Mouse (Mus musculus) bone marrow macrophage, adult 2 months (primary cell): ENCODE measurements around the gene Shbg.

Source experiments
- CTCF ChIP-seq: IDR thresholded peaks from 2 replicates; pipeline ENCODE4 v1.5.1; 2012; ENCODE audit warnings: low read depth, mild to moderate bottlenecking, low read length, moderate library complexity
- POLR2A ChIP-seq: IDR thresholded peaks from 2 replicates; pipeline ENCODE4 v1.6.1; 2012; ENCODE audit warnings: mild to moderate bottlenecking, low read depth, low read length, borderline replicate concordance

- TF ChIP-seq CTCF (no peak), POLR2A (no peak)
Measured at GRCm38 (mm10) chr11:69622406-69622805, 4.7 kb upstream of the Shbg start.
